Mouse (Mus musculus) adrenal gland, postnatal 0 days (tissue): ENCODE measurements around the gene Pira2. TPM values are rescaled to one million over a fixed set of nuclear protein-coding genes. Genes with fewer than 3 reads are reported as not detected.

Experiments used
- polyA plus RNA-seq: library from polyadenylated mRNA; unstranded; fragments of >200 nt; fragmentation: Nextera tagmentation; extraction: Ambion mirVana; gene quantifications from 2 replicates; pipeline ENCODE4 v1.2.1, GENCODE M21; 2015

The Pira2 gene
- 0.54 and 0.96 TPM in 2 replicates for polyA plus RNA-seq

GRCm38 (mm10) chr7:3844951-3845350, at the start of gene Pira2:
TSS of gene Pira2 (minus strand) at chr7:3845051.

GRCm38 (mm10) chr7:3825599-3825998, 19.3 kb downstream of the Pira2 start, which contains the start of gene Gm15448:
TSS of gene Gm15448 (minus strand) at chr7:3825687.

Other genes starting within 250 kb of the Pira2 start
- 0.10 and 0.44 TPM in 2 replicates for gene Oscar, start 228.9 kb downstream of the Pira2 start, polyA plus RNA-seq
- 657 and 674 TPM in 2 replicates for gene Ndufa3, start 227.7 kb downstream of the Pira2 start, polyA plus RNA-seq
- gene Tfpt, start 215.1 kb downstream of the Pira2 start, polyA plus RNA-seq: 21.2 and 27.3 TPM in 2 replicates
- gene Prpf31, start 215.1 kb downstream of the Pira2 start, polyA plus RNA-seq: 32.2 and 48.8 TPM in 2 replicates
- gene Cnot3, start 199.8 kb downstream of the Pira2 start, polyA plus RNA-seq: 19.3 and 23.9 TPM in 2 replicates
- 10.4 and 16.1 TPM in 2 replicates for gene Leng1, start 179.2 kb downstream of the Pira2 start, polyA plus RNA-seq
- gene Tmc4, start 167.5 kb downstream of the Pira2 start, polyA plus RNA-seq: 10.4 and 11.8 TPM in 2 replicates
- gene Tsen34, start 152.2 kb downstream of the Pira2 start, polyA plus RNA-seq: 248 and 255 TPM in 2 replicates
- gene Mboat7, start 151.5 kb downstream of the Pira2 start, polyA plus RNA-seq: 39.0 and 49.7 TPM in 2 replicates
- 1,062 and 1,264 TPM in 2 replicates for gene Rps9, start 141.1 kb downstream of the Pira2 start, polyA plus RNA-seq
- gene Pirb, start 124.7 kb downstream of the Pira2 start, polyA plus RNA-seq: 1.8 and 3.7 TPM in 2 replicates
- 0.12 TPM in 1 of 2 replicates, not detected in the other for gene Gm15448, start 19.4 kb downstream of the Pira2 start, polyA plus RNA-seq
- 0.33 and 0.63 TPM in 2 replicates for gene Gm14548, start 53.1 kb upstream of the Pira2 start, polyA plus RNA-seq
- 0.33 and 0.40 TPM in 2 replicates for gene Lilra6, start 70.5 kb upstream of the Pira2 start, polyA plus RNA-seq
- 3.4 and 3.7 TPM in 2 replicates for gene Lair1, start 218.2 kb upstream of the Pira2 start, polyA plus RNA-seq